Mouse (Mus musculus): ENCODE measurements around the gene Bglap2.

The Bglap2 gene

DNA sequence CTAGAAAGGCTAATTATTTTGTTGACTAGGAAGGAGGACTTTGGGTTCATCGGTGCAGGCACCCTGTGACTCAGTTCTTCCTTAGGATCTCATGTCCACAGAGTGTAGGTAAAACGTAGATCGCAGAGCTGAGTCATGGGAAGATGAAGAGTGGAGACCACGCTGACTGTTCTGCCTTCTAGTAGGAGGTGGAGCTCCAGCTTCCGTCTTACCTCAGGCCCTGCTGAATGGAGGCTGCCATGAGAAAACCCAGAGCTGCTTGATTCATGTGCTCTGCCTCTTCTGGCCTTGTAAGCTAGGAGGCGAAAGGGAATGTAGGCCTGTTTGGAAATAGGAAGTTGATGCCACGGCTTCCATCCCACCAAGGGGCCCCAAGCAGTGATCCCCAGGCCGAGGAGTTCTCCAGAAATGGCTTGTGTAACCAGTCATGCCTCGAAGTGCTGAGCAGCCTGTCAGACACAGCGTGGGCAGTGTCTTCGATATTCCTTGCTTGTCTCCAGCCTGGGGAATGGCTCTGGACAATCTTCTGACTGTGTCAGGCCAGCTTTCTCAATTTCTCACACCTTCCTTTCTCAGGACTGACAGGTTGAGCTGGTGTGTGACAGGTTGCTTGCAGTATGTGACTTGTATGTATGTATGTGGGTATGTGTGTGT lies 41.0 kb downstream of the Bglap2 start:
- DNase-seq = no peak

- DNase-seq = peak; percentile 97
Observed at GRCm38 (mm10) chr3:88336058-88337013, 42.2 kb downstream of the Bglap2 start, which contains the start of the genes Tmem79 and Smg5. Tmem79 (minus strand) TSS chr3:88336148. Smg5 (plus strand) TSS chr3:88336260.

GRCm38 (mm10) chr3:88335436-88336053 lies 43.0 kb downstream of the Bglap2 start:
- DNase-seq = peak; percentile 31

- no peak for DNase-seq
Observed at GRCm38 (mm10) chr3:88334902-88335435, 43.5 kb downstream of the Bglap2 start.

DNA sequence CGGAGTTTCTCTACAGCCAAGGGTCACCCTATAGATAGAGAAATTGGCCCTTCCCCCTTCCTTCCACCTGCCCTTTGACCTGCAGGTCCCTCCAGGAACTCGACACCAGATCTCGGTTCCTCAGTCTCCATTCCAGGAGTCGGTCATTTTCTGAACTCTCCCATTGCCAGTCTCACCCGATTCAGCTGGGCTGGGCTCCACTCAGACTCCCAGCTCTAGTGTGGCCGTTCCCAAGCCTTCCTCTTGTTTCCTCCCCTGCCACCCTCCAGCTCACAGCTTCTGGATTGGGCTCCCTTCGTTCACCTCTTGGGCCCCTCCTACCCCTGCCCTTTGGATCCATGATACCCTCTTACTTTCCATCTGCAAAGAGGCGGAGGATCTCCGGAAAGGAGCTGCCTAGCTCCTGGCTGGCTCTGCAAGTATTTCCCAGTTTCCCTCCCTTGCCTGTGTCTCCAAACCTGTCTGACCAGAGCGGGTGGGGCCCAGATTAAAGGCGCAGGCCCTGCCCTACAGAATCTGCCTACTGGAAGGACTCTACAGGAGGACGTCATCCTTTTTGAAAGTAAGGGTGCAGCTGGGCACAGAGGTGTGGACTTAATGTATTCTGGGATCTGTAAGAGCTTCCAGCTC lies 44.4 kb downstream of the Bglap2 start:
- DNase-seq = no peak

- DNase-seq = peak; percentile 61
Observed at GRCm38 (mm10) chr3:88331282-88331681, 47.2 kb downstream of the Bglap2 start.

- no peak for DNase-seq
Observed at GRCm38 (mm10) chr3:88328956-88329355, 49.5 kb downstream of the Bglap2 start.

Data from embryo, embryonic 11 days (tissue).